Mouse (Mus musculus) heart, postnatal 36 days (tissue): ENCODE measurements around the gene Ghitm. TPM values are rescaled to one million over a fixed set of nuclear protein-coding genes. Genes with fewer than 3 reads are reported as not detected.
"Not testable (repeated sequence)": the region's sequence is repeated elsewhere in the genome, so short reads cannot be mapped to it uniquely, and the experiment has no call there.

Experiments
- DNase-seq, 2 experiments: peaks; one replicate each; pipeline ENCODE4 v3.0.0; 2021 to 2022
- intact Hi-C: fragments of 180-260 bp; cut with DNase I; formaldehyde crosslinking; loops from one replicate; pipeline ENCODE4 v1.15.1; 2025
- total RNA-seq, 2 experiments: library from RNA; stranded (reverse); gene quantifications; 2 replicates each; pipeline ENCODE4 v1.2.3; 2021

Ghitm gene
- total RNA-seq = 100 to 1,000 TPM; 639 to 655 TPM

DNA sequence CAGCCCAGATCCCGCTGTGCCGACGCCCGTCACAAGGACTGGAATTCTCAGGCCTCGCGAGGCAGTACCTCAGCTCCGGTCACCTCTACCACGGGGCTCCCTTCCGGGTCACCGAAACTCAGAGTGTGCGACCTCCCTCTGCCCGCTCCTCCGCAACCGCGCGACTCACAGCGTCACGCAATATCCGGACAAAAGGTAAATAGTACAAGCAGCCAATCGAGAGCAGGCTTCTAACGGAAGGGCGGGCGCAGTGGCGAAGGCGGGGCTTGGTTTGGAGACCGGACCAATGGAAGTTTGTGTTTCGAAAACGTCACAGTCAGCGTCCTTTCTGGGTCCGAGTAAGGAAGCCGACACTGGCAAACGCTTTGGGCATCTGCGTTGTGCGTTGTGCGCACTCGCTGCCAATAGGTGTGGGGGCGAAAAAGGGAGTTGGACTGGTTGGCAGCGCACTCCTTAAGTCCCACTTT, at the start of gene Ghitm:
Gene Ghitm, minus strand, starts transcription at position 146 of the 467 bp plus-strand sequence.
- intact Hi-C loops = loop anchor here (10.0 kb wide), 1 partner anchor 270 kb away; no protein-coding TSS in a partner anchor
- DNase-seq = peak; percentile 93 to 96

- intact Hi-C loops = no loop called here
- DNase-seq = no peak
Observed at GRCm38 (mm10) chr14:37184871-37185270, 49.8 kb upstream of the Ghitm start.

DNA sequence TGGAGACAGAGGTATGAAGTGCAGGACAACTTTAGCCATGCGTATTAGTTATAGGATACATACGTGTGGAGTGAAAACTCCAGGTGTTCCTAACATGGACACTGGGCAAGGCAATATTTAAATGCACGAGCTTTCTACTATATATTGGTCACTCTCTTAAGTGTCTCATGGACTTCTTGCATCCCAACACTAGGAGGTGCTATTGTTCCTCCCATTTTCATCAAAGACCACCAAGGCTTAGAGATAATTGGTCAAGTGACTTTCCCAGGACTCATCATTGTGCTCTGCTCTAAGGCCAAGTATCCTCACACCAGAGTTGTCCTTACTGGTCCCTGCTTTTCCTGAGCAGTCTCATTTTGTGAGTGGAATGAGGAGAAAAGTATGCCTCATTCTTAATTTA, 39.4 kb upstream of the Ghitm start:
- DNase-seq = no peak
- intact Hi-C loops = no loop called here

GRCm38 (mm10) chr14:37165266-37165926, 30.3 kb upstream of the Ghitm start:
- intact Hi-C loops = no loop called here
- no peak for DNase-seq

- DNase-seq = no peak
- intact Hi-C loops = no loop called here
Observed at GRCm38 (mm10) chr14:37164392-37165032, 29.4 kb upstream of the Ghitm start.

DNA sequence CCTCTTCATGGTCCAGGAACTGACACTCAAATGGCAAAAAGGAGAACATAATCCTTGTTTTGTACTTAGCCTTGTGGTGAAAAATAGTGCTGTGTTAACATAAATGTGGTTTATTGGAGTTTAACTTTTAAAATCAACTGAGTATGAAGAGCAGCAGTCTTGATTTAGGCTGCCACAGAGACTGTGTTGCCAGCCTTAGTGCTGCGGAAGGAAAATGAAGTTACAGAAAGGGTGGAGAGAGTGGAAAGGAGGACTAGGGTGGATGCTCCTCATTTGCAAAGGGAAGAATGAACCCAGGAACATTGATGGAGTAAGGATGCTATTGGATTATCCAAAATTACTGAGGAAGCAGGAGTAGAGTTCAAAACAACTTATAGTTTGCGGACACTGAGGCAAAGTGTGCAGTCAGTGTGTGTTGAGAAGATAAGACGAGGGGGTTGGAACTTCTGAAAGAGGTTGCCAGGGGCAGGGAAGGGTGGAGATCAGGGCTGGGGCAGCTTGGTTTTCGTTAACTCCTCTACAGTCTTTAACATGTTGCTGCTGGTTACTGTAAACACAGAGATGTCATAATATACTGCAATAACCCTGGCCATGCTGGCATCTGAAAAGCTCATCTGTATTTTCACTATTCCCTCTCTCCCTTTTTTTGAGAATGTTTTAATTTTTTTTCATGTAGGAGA, 28.3 kb upstream of the Ghitm start:
- no peak for DNase-seq
- intact Hi-C loops = no loop called here

GRCm38 (mm10) chr14:37154391-37154790, 19.3 kb upstream of the Ghitm start:
- no peak for DNase-seq
- intact Hi-C loops = no loop called here

DNA sequence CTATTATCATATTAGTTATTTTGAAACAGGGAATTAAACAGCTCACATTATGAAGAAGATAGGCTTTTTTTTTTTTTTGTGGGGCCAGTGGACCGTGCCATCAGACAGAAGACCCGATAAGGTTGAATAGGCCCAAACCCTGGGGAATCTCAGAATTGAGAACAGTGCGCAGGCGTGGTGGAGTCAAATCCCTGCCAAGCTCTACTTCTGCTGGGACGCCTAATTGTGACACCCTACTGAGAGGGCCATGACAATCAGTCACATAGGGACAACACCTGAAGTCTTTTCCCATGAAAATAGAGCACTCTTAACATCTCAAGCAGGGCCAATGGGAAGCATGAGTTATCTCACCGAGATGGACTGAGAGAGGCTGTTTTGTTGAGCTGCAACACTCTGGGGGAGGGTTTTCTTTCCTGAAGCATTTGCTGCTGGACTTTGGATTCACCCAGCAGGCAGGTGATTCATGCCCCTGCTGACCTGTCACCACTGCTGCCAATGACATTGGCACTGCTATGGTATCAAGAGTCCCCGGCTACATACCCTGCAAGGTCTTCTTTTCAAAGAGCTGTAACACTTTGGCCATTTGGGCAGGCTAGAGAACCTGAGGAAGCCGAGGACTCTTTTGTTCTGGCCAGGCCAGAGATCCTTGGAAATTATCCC, 4.1 kb upstream of the Ghitm start:
- no peak for DNase-seq
- intact Hi-C loops = loop anchor here (10.0 kb wide), 1 partner anchor 274 kb away; no protein-coding TSS in a partner anchor

- intact Hi-C loops = loop anchor here (10.0 kb wide), 1 partner anchor 273 kb away; no protein-coding TSS in a partner anchor
Observed at GRCm38 (mm10) chr14:37137596-37137995, 2.5 kb upstream of the Ghitm start.

GRCm38 (mm10) chr14:37136110-37136509, 1.0 kb upstream of the Ghitm start:
- DNase-seq = no peak
- intact Hi-C loops = loop anchor here (10.0 kb wide), 1 partner anchor 271 kb away; no protein-coding TSS in a partner anchor

More at GRCm38 (mm10) chr14:37137596-37137995, 2.5 kb upstream of the Ghitm start:
- DNase-seq = not testable (repeated sequence)

DNA sequence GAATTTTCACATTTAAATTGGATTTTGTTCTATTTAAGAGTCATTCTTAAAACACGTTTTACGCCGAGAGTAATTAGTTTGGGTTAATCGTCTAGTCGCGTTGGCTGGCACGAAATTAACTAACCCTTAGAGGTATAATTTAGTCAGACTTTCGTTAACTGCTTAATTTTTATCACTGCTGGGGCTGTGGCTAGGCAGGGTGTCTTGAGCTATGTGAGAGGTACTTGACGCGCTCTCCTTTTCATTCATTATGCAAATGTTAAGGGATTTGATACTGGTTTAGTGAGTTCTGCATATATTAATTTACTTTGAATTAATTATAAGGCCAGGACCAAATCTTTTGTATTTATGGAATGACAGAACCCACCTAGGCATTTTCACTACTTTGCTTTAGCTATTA, 599 bp upstream of the Ghitm start:
- intact Hi-C loops = loop anchor here (10.0 kb wide), 1 partner anchor 271 kb away; no protein-coding TSS in a partner anchor
- DNase-seq = no peak

GRCm38 (mm10) chr14:37134304-37135126, 557 bp downstream of the Ghitm start:
- DNase-seq = no peak

DNA sequence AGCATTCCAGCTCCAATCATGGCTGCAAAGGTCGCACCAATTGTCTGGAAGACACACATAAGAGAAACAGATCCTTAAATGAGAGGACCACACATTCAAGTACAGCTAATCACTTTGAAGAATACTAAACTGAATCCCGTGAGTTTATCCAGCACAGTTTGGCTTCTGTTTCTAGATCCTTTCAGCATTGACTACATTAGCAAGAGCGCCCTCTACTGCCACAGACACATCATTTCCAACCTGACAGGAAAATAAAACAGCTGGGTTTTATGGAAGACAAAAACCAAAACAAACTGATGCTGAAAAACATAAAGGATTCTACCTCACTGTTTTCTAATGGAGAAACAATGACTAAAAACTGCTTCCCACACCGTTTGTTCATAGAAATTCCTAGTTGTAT, 7.4 kb downstream of the Ghitm start:
- intact Hi-C loops = loop anchor here (10.0 kb wide), 1 partner anchor 233 kb away; no protein-coding TSS in a partner anchor
- peak; percentile 18 to 31 for DNase-seq

More at GRCm38 (mm10) chr14:37134304-37135126, 557 bp downstream of the Ghitm start:
- intact Hi-C loops = loop anchor here (5.0 to 10.0 kb wide), 2 partner anchors 167 to 270 kb away; partner anchors contain the start of gene Ccser2

DNA sequence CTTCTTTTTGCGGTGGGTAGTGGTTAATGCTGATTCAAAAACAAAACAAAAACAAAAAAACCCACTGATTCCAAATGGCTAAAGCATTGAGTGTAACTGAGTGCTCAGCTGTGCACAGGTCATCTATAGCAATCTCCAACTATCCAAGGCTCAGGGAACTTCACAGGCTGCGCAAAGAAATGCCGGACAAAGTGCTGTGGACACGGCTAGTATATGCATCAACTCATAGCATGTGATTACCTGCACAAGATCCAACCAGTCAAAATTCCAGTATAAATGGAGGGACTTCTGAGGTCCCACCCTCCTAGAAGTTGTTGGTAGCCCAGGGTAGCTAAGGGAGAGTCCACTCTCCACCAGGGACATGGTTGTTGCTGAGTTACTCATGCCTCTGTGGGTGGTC, 15.8 kb downstream of the Ghitm start:
- intact Hi-C loops = no loop called here
- DNase-seq = no peak

- DNase-seq = no peak
- intact Hi-C loops = no loop called here
Observed at GRCm38 (mm10) chr14:37113922-37114321, 21.1 kb downstream of the Ghitm start, which contains the start of gene 2610528A11Rik. Gene 2610528A11Rik, minus strand, starts transcription at chr14:37114022.

GRCm38 (mm10) chr14:37112931-37113330, 22.1 kb downstream of the Ghitm start:
- intact Hi-C loops = no loop called here
- no peak for DNase-seq

- intact Hi-C loops = no loop called here
- no peak for DNase-seq
Observed at GRCm38 (mm10) chr14:37111371-37111770, 23.7 kb downstream of the Ghitm start.

- intact Hi-C loops = no loop called here
- DNase-seq = no peak
Observed at GRCm38 (mm10) chr14:37110456-37110855, 24.6 kb downstream of the Ghitm start.

- no peak for DNase-seq
- intact Hi-C loops = no loop called here
Observed at GRCm38 (mm10) chr14:37109975-37110374, 25.1 kb downstream of the Ghitm start.
